Mouse (Mus musculus) midbrain, embryonic 15.5 days (tissue): ENCODE results near the gene Dkk3. TPM values are rescaled to one million over a fixed set of nuclear protein-coding genes. Genes with fewer than 3 reads are reported as not detected.

Experiments used
- ATAC-seq: fragments of 200-750 bp; cut with Nextera tagmentation; replicated peaks from 2 replicates; pipeline ENCODE4 v1.8.0; 2017; ENCODE audit warnings: moderate TSS enrichment
- H3K27ac ChIP-seq: fragments of 300-500 bp; sonication (generic); 2 replicates; pipeline ENCODE4 v1.5.1; 2015; ENCODE audit warnings: mild to moderate bottlenecking, inconsistent platforms
- H3K27me3 ChIP-seq: fragments of 300-500 bp; sonication (generic); replicated peaks from 2 replicates; pipeline ENCODE4 v1.6.1; 2015; ENCODE audit warnings: inconsistent platforms
- H3K36me3 ChIP-seq: fragments of 300-500 bp; sonication (generic); replicated peaks from 2 replicates; pipeline ENCODE4 v1.6.1; 2015; ENCODE audit warnings: inconsistent platforms
- H3K4me1 ChIP-seq: fragments of 300-500 bp; sonication (generic); 2 replicates; pipeline ENCODE4 v1.6.1; 2015; ENCODE audit warnings: inconsistent platforms
- H3K4me2 ChIP-seq: fragments of 300-500 bp; sonication (generic); 2 replicates; pipeline ENCODE4 v1.6.1; 2015; ENCODE audit warnings: inconsistent platforms, mild to moderate bottlenecking, moderate library complexity
- H3K4me3 ChIP-seq: fragments of 300-500 bp; sonication (generic); 2 replicates; pipeline ENCODE4 v1.5.1; 2015; ENCODE audit warnings: mild to moderate bottlenecking, inconsistent platforms
- H3K9ac ChIP-seq: fragments of 300-500 bp; sonication (generic); 2 replicates; pipeline ENCODE4 v1.6.1; 2015; ENCODE audit warnings: mild to moderate bottlenecking, inconsistent platforms
- H3K9me3 ChIP-seq: fragments of 300-500 bp; sonication (generic); 2 replicates; pipeline ENCODE4 v1.6.1; 2016; ENCODE audit warnings: inconsistent platforms
- WGBS: fragments of 180-500 bp; shearing (Covaris S2); methylation state at CpG from one replicate; pipeline ENCODE4 v1.1.7; 2015; ENCODE audit warnings: mixed read lengths; 5-methylcytosine and 5-hydroxymethylcytosine counted together
- polyA plus RNA-seq: library from polyadenylated mRNA; unstranded; fragments of >200 nt; fragmentation: Nextera tagmentation; extraction: Ambion mirVana; gene quantifications from 2 replicates; pipeline ENCODE4 v1.2.1, GENCODE M21; 2015

The Dkk3 gene
- 25.0 and 25.6 TPM in 2 replicates for polyA plus RNA-seq

DNA sequence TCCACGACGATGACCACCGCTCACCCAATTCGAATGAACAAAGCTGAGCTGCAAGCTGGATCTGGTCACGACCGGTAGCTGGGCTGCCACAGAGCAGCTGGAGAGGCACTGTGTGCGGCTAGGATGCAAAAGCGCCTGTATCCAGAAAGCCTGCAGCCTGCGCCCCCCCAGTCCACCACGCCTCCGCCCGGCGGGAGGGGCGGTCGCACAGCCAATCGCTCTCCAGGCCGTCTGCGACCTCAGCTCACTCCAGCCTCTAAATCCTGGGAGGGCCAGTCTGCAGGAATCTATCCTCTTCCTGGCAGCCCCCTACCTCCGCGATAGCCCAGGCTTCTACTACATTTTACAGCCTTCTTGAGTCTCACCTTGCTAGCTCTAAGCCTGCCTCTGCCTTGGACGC is at the start of gene Dkk3:
Dkk3 (minus strand) TSS at position 116 of the 400 bp plus-strand sequence.
- H3K4me3 ChIP-seq = peak within 1 kb of the TSS; percentile 41
- no peak within 1 kb of the TSS for H3K27ac ChIP-seq
- H3K9ac ChIP-seq = 0 out of 2 replicates have a peak within 1 kb of the TSS, but pooled peaks have one; percentile 26
- ATAC-seq = peak; percentile 49; the same call in 1 of the 2 replicates
- 4% methylated on average over 21 of the region's 21 CpGs for WGBS
- no peaks in the 10 kb centered on the region for H3K9me3 ChIP-seq
- H3K36me3 ChIP-seq = no peaks in the 10 kb centered on the region
- H3K4me1 ChIP-seq = peaks cover 13% of the 10 kb centered on the region
- H3K27me3 ChIP-seq = peaks cover 19% of the 10 kb centered on the region
- peak within 1 kb of the TSS; percentile 57 for H3K4me2 ChIP-seq

DNA sequence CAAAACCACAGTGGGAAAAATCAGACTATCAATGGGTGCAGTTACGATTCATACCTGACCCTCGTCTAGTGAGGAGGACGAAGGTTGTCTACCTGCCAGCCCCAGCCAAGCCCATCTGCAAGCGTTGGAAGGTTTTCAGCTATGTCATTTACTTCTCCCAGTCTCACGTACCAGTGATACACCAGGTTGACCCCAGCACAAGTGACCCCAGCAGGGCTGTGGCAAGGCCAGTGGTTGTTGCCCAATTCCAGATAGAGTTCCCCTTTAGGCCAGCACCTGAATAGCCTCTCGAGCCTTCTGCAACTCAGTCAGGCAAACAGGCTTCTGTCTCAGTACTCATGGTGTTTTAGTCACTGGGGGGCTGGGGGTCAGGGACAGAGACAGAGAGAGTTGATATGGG is 48.9 kb upstream of the Dkk3 start:
- H3K4me2 ChIP-seq = no peak overlapping the region

DNA sequence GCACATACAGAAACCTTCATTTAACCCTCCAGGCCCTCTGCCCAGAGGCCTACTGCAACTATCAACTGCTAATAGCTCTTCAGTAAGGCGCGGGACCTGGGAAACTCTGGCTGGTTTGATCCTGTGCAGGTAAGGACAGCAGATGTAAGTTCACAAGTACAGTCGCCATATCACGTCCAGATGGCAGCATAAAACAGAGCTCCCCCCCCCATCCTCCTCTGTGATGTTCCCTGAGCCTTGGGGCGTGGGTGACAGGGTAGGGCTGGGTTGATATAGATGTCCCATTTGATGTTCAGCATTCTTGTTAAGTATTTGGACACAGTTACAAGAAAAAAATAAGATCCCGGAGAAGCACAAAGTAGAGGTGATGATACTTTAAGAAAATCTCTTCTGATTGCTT is 46.7 kb upstream of the Dkk3 start:
- no peaks in the 10 kb centered on the region for H3K4me1 ChIP-seq

More for the DNA sequence above, 48.9 kb upstream of the Dkk3 start:
- Histone ChIP-seq H3K27ac (no peak overlapping the region), H3K27me3 (no peaks in the 10 kb centered on the region), H3K9ac (no peak overlapping the region), H3K4me3 (no peak overlapping the region), H3K36me3 (no peaks in the 10 kb centered on the region), H3K4me1 (peaks cover 4% of the 10 kb centered on the region), H3K9me3 (no peaks in the 10 kb centered on the region)
- WGBS = 96% methylated on average over 6 of the region's 6 CpGs
- no peak for ATAC-seq

DNA sequence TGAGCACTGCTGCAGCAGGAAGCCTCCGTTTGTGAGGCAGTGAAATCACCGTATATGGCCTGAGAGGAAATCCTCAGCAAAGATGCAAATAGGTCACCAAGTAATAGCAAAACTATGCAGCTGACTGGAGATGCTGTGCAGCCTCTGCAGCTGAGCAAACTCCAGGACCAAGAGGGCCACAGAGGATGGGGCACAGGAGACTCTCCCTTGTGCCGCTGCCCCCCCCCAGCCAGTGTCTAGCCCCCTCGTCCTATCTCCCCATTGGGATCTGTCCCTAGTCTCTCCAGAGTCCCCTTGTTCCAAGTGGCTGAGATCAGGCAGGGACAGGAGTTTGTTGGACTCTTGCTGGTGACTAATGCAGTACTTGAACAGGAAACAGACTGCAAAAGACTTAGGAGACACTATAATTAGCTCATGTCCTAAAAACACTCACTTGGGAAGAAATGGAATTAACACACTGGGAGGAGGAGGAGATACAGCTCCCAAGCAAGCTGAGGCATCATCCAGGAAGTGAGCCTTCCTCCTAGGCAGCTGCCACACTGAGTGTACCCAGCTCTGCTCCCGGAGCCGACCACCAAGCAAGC is 45.6 kb upstream of the Dkk3 start:
- no peaks in the 10 kb centered on the region for H3K36me3 ChIP-seq
- H3K4me2 ChIP-seq = no peak overlapping the region
- no peaks in the 10 kb centered on the region for H3K27me3 ChIP-seq
- ATAC-seq = no peak
- 72% methylated on average over 6 of the region's 6 CpGs for WGBS
- H3K27ac ChIP-seq = no peak overlapping the region
- H3K9me3 ChIP-seq = no peaks in the 10 kb centered on the region
- H3K4me1 ChIP-seq = no peaks in the 10 kb centered on the region
- H3K9ac ChIP-seq = no peak overlapping the region
- H3K4me3 ChIP-seq = no peak overlapping the region

More for the DNA sequence above, 46.7 kb upstream of the Dkk3 start:
- 93% methylated on average over 6 of the region's 6 CpGs for WGBS
- Histone ChIP-seq H3K9ac (no peak overlapping the region), H3K27ac (no peak overlapping the region), H3K27me3 (no peaks in the 10 kb centered on the region), H3K4me2 (no peak overlapping the region), H3K4me3 (no peak overlapping the region), H3K9me3 (no peaks in the 10 kb centered on the region), H3K36me3 (no peaks in the 10 kb centered on the region)
- no peak for ATAC-seq

DNA sequence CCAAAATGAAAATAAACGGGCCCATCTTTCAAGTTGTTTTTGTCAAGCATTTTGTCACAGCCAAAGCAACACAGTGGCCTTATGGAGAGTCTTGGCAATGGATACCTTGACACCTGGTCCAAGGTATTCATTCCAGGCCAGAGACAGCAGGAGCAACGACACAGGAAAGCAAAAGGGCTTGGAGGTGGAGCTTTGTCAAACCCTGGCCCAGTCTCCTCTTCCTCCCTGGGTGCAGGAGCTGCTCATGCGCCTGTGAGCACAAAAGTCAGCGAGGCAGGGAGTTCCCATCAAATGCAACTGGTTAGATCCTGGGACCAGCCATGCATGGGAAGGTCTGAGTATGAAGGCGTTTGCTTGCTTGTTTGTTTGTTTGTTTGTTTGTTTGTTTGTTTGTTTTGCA is 45.1 kb upstream of the Dkk3 start:
- Histone ChIP-seq H3K4me2 (no peak overlapping the region), H3K9ac (no peak overlapping the region), H3K9me3 (no peaks in the 10 kb centered on the region), H3K27me3 (no peaks in the 10 kb centered on the region), H3K4me1 (no peaks in the 10 kb centered on the region), H3K27ac (no peak overlapping the region), H3K4me3 (no peak overlapping the region), H3K36me3 (no peaks in the 10 kb centered on the region)
- ATAC-seq = no peak
- 75% methylated on average over 5 of the region's 5 CpGs for WGBS

DNA sequence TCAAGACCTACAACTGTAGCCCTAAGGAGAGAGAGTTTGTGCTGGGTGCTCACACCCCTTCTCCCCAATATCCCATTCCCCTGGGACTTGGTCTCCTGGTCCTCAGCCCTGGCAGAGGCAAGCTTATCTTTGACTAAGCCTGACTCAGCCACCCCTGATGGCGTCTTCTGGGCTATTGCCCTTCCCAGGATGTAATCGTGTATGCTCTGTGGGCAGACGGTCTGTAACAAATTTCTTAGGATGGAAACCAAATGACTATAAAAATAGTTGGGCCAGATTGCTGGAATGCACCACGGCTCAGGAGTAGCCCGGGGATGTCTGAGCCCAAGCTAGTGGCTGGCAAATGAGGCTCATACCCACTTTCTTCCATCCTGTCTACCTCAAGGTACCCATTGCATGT is 44.0 kb upstream of the Dkk3 start:
- Histone ChIP-seq H3K9ac (no peak overlapping the region), H3K27ac (no peak overlapping the region)
- ATAC-seq = no peak

DNA sequence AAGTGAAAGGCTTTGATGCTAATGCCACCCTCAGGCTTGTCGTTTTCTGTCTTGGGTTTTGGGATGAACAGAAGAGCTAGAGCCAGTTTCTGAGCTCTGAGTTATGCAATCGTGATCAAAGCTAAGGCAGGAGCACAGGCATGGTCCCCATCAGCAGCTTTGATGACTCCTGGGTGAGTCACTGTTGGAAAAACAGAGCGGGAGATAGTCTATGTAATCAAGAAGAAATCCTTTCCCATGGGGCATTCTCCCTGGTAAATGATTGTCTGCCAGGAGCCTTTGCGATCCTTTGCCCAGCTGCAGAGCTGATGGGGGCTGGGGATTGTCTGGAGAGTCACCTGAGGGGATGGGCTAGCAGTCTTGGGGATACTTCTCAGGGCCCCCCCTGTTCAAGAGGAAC is 43.3 kb upstream of the Dkk3 start:
- Histone ChIP-seq H3K4me3 (no peak overlapping the region), H3K9me3 (no peaks in the 10 kb centered on the region), H3K9ac (no peak overlapping the region), H3K4me1 (no peaks in the 10 kb centered on the region), H3K27me3 (no peaks in the 10 kb centered on the region), H3K4me2 (no peak overlapping the region), H3K27ac (no peak overlapping the region), H3K36me3 (no peaks in the 10 kb centered on the region)
- WGBS = 58% methylated on average over 4 of the region's 4 CpGs
- ATAC-seq = no peak

More for the DNA sequence above, 44.0 kb upstream of the Dkk3 start:
- Histone ChIP-seq H3K36me3 (no peaks in the 10 kb centered on the region), H3K27me3 (no peaks in the 10 kb centered on the region), H3K4me3 (no peak overlapping the region), H3K4me2 (no peak overlapping the region), H3K9me3 (no peaks in the 10 kb centered on the region), H3K4me1 (no peaks in the 10 kb centered on the region)
- WGBS = 89% methylated on average over 5 of the region's 5 CpGs

DNA sequence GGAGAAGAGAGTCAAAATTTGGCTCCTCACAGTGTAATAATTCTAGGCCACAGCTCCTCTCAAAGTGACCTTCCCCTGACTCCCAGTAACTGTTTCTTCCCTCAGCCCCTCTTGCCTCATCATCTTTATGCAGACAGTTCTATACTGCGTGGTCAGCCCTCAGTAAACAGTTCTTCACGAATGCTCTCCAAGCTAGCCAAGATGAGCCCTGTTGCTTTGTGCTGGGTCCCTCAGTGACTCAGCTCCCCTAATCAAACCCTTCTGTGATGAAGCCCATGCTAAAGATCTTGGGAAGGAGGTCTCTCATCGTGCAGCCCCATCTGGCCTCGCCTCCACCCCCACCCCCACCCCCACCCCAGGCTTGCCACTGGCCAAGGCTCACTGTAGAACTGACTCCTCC is 41.9 kb upstream of the Dkk3 start:
- no peaks in the 10 kb centered on the region for H3K27me3 ChIP-seq
- no peak for ATAC-seq
- H3K4me3 ChIP-seq = no peak overlapping the region
- no peaks in the 10 kb centered on the region for H3K9me3 ChIP-seq
- H3K36me3 ChIP-seq = no peaks in the 10 kb centered on the region
- no peak overlapping the region for H3K4me2 ChIP-seq
- 46% methylated on average over 4 of the region's 4 CpGs for WGBS
- no peaks in the 10 kb centered on the region for H3K4me1 ChIP-seq
- no peak overlapping the region for H3K27ac ChIP-seq
- H3K9ac ChIP-seq = no peak overlapping the region

DNA sequence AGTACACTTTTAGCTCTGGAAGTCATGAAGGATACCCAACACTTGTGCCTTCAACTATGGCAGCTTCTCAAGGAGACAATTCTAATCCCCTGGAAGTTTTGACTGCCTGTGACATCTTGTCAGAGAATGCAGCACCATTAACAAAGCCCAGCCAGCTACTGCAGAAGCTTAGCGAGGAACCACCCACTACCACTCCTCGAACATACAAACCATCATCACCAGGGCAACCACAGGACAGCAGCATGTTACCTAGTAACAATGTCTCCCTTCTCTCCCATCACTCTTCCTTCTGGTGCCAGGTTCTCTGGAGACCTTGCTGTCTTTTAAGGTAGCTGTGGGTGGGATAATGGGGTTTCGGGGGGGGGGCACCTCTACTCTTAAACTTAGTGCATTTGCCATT is 40.5 kb upstream of the Dkk3 start:
- Histone ChIP-seq H3K4me1 (no peaks in the 10 kb centered on the region), H3K4me2 (no peak overlapping the region), H3K36me3 (no peaks in the 10 kb centered on the region), H3K27ac (no peak overlapping the region), H3K9me3 (no peaks in the 10 kb centered on the region), H3K27me3 (no peaks in the 10 kb centered on the region), H3K4me3 (no peak overlapping the region), H3K9ac (no peak overlapping the region)
- WGBS = 52% methylated on average over 3 of the region's 3 CpGs
- no peak for ATAC-seq

DNA sequence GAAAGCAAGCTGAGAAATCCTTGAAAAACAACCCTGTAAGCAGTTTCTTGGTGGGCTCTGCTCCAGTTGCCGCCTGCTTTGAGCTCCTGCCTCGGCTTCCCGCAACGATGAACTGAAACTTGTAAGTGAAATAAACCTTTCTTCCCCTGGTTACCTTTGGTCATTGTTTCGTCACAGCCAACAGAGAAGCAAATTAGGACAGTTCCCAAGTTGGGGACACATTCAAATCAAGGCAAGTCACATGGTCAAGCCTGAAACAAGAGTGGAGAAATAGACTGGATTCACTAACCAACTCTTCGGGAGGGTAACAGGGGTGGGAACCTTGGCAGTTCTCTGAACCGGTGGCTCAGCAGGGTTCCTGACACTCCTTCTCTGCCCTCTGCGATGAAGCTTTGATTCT is 38.6 kb upstream of the Dkk3 start:
- Histone ChIP-seq H3K4me3 (no peak overlapping the region), H3K36me3 (no peaks in the 10 kb centered on the region), H3K27me3 (no peaks in the 10 kb centered on the region), H3K27ac (no peak overlapping the region), H3K4me1 (no peaks in the 10 kb centered on the region), H3K9me3 (no peaks in the 10 kb centered on the region), H3K9ac (no peak overlapping the region), H3K4me2 (no peak overlapping the region)
- WGBS = 79% methylated on average over 8 of the region's 8 CpGs
- no peak for ATAC-seq

DNA sequence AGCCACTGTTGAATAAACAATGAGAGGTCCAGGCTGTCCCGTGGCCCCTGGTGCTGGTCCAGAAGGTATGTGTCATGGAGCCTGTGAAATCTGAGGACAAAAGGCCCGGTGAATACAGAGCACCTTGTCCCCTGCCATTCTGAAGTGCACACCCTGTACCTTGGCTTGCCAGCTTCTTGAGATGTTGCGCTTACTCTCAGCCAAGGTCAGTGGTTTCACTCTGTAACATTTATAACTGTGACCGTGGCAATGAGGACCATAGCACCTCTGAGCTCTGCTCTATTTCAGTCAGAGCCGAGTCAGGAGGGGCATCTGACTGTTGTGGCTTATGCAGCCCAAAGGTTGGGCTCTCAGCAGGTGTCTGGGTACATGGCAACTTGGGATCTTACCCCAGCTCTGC is 35.4 kb upstream of the Dkk3 start:
- ATAC-seq = no peak
- no peaks in the 10 kb centered on the region for H3K4me1 ChIP-seq
- no peak overlapping the region for H3K4me3 ChIP-seq
- H3K27ac ChIP-seq = no peak overlapping the region
- no peaks in the 10 kb centered on the region for H3K9me3 ChIP-seq
- H3K36me3 ChIP-seq = no peaks in the 10 kb centered on the region
- no peak overlapping the region for H3K4me2 ChIP-seq
- WGBS = 82% methylated on average over 5 of the region's 5 CpGs
- H3K9ac ChIP-seq = no peak overlapping the region
- H3K27me3 ChIP-seq = no peaks in the 10 kb centered on the region

DNA sequence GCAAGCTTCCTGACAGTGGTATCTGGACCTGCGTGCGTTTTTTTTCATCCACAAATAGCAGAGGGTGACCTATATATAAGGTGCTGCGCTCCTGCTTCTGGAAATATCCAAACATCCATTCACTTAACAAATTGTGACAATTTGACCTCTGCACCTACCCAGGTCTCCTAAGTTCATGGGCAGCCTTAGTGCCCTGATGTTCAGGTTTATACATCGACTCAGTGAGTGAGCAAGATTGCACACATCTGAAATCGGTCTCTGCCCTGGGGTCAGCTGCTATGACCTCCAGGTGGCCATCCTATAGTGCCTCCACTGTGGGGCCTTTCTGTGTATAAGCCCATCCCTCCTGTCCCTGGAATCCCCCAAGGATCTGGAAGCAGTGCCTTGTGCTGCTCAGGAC is 33.9 kb upstream of the Dkk3 start:
- 89% methylated on average over 5 of the region's 5 CpGs for WGBS
- no peak overlapping the region for H3K4me3 ChIP-seq
- H3K9me3 ChIP-seq = no peaks in the 10 kb centered on the region
- no peak overlapping the region for H3K9ac ChIP-seq
- no peak overlapping the region for H3K4me2 ChIP-seq
- no peaks in the 10 kb centered on the region for H3K4me1 ChIP-seq
- no peaks in the 10 kb centered on the region for H3K36me3 ChIP-seq
- no peak overlapping the region for H3K27ac ChIP-seq
- no peak for ATAC-seq
- H3K27me3 ChIP-seq = no peaks in the 10 kb centered on the region

DNA sequence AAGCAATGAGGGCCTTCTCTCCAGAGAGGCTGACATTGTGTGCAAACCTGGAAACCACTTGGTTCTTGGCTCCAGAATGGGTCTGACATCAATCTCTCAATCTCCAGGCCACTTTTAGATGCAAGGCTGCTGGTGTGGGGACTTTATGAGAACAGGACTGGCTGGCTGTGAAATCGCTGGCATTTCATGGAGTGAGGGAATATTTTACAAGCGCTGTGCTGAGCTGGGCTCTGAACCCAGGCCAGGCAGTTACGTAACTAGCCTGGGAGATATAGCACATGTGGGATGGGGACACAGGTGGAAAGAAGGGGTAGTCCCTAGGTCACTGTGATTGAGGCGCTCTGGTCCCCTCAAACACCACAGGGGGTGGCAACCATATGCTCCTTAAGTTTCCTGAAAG is 33.4 kb upstream of the Dkk3 start:
- Histone ChIP-seq H3K9ac (no peak overlapping the region), H3K4me1 (no peaks in the 10 kb centered on the region), H3K27me3 (no peaks in the 10 kb centered on the region), H3K9me3 (no peaks in the 10 kb centered on the region), H3K4me3 (no peak overlapping the region), H3K27ac (no peak overlapping the region), H3K4me2 (no peak overlapping the region), H3K36me3 (no peaks in the 10 kb centered on the region)
- WGBS = 80% methylated on average over 4 of the region's 4 CpGs
- no peak for ATAC-seq
